Mouse (Mus musculus): Measurements from ENCODE around the gene Pmm1.

DNA sequence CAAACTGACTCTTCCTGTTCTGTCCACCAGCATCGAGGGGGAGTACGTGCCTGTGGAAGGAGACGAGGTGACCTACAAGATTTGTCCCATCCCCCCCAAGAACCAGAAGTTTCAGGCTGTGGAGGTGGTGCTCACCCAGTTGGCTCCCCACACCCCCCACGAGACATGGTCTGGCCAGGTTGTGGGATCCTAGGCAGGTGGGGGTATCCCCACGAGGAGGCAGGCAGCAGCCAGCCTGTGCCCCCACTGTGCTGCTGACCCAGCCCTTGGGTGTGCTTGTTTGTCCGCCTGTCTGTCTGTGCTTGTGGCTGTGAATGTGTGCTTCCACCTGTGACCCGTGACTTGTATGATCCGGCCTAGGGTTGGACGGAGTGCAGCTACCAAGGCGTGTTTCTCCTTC, 11.7 kb downstream of the Pmm1 start:
- TF ChIP-seq GATA1 (IDR thresholded peaks at IDR 0.05; ENCODE audit: low read length) (no peak), TAL1 (IDR thresholded peaks at IDR 0.05; ENCODE audit: low read length) (no peak)
